Comparison of ENCODE assay signal across 20 mouse cellular contexts in genomic region chr16:23483292-23483691, GRCm38 (mm10). TPM values are rescaled to one million over a fixed set of nuclear protein-coding genes. Genes with fewer than 3 reads are reported as not detected.
DNase-seq lines count a peak whose midpoint lies in the region; ATAC-seq and TF ChIP-seq lines count a peak whose summit lies in the region.
"Had no signal": no experiment of that assay in that cellular context is flagged by ENCODE, and none has a peak within 500 bp of the region (broad histone marks: within the 10 kb centered on the region; RNA-seq: fewer than 3 reads in every experiment).

No protein-coding gene starts in this region.

- H3K9me3 ChIP-seq in liver, embryonic 11.5 days (ENCODE audit: control insufficient read depth, low read length) = no peaks in the 10 kb centered on the region
- no peaks in the 10 kb centered on the region for H3K9me3 ChIP-seq in liver, postnatal 0 days (ENCODE audit: low read length)
- H3K9me3 ChIP-seq: embryonic facial prominence, embryonic 10.5 days; embryonic facial prominence, embryonic 12.5 days; forebrain, embryonic 13.5 days; forebrain, embryonic 15.5 days had no signal

- TF ChIP-seq CTCF in liver, postnatal 0 days (IDR thresholded peaks at IDR 0.05; ENCODE audit: low read depth) = no peak
- no peak for TF ChIP-seq CTCF in lung, adult 2 months (IDR thresholded peaks at IDR 0.05; ENCODE audit: insufficient read depth, low read length)

- no peaks in the 10 kb centered on the region for H3K36me3 ChIP-seq in liver, embryonic 11.5 days (ENCODE audit: control insufficient read depth, insufficient read depth, low read length)
- peaks cover 9% of the 10 kb centered on the region; the same call in 1 of the 2 replicates for H3K36me3 ChIP-seq in liver, postnatal 0 days (replicated peaks; ENCODE audit: insufficient read depth, low read length)
- H3K36me3 ChIP-seq: embryonic facial prominence, embryonic 10.5 days; embryonic facial prominence, embryonic 12.5 days had no signal

- H3K4me3 ChIP-seq in liver, embryonic 11.5 days (ENCODE audit: low read depth, low read length) = no peak overlapping the region
- H3K4me3 ChIP-seq in liver, postnatal 0 days (ENCODE audit: low read depth, low read length) = no peak overlapping the region
- H3K4me3 ChIP-seq in lung, adult 2 months (replicated peaks; ENCODE audit: extremely low read depth, low read depth, low read length) = no peak overlapping the region
- H3K4me3 ChIP-seq: embryonic facial prominence, embryonic 10.5 days; embryonic facial prominence, embryonic 12.5 days; forebrain, embryonic 13.5 days; forebrain, embryonic 15.5 days had no signal

- no peak for TF ChIP-seq POLR2A in lung, adult 2 months (IDR thresholded peaks at IDR 0.05; ENCODE audit: borderline replicate concordance, extremely low read depth, low read depth, low read length)

- no peaks in the 10 kb centered on the region for H3K4me1 ChIP-seq in liver, embryonic 11.5 days (replicated peaks; ENCODE audit: control insufficient read depth, insufficient read depth, low read length)
- H3K4me1 ChIP-seq in liver, postnatal 0 days (ENCODE audit: insufficient read depth) = no peaks in the 10 kb centered on the region
- H3K4me1 ChIP-seq in lung, adult 2 months (ENCODE audit: control insufficient read depth, insufficient read depth, low read length) = no peaks in the 10 kb centered on the region
- H3K4me1 ChIP-seq: embryonic facial prominence, embryonic 10.5 days; embryonic facial prominence, embryonic 12.5 days; forebrain, embryonic 13.5 days; forebrain, embryonic 15.5 days had no signal

- no peak overlapping the region for H3K4me2 ChIP-seq in liver, embryonic 11.5 days
- no peak overlapping the region for H3K4me2 ChIP-seq in liver, postnatal 0 days (ENCODE audit: low read depth, low read length)
- H3K4me2 ChIP-seq: embryonic facial prominence, embryonic 12.5 days; forebrain, embryonic 13.5 days; forebrain, embryonic 15.5 days had no signal

- H3K9ac ChIP-seq in liver, embryonic 11.5 days (ENCODE audit: low read depth, low read length) = no peak overlapping the region
- H3K9ac ChIP-seq in liver, postnatal 0 days (replicated peaks) = no peak overlapping the region
- H3K9ac ChIP-seq: embryonic facial prominence, embryonic 12.5 days; forebrain, embryonic 13.5 days; forebrain, embryonic 15.5 days had no signal

- ATAC-seq in liver, embryonic 11.5 days (replicated peaks; ENCODE audit: low FRiP score) = no peak
- ATAC-seq in liver, postnatal 0 days = no peak
- ATAC-seq: activated CD4-positive, CD25-positive, alpha-beta regulatory T cell, adult 4 months; forebrain, embryonic 13.5 days; forebrain, embryonic 15.5 days had no signal

- 79% methylated on average over 10 of the region's 10 CpGs for WGBS in liver, embryonic 11.5 days
- WGBS in liver, postnatal 0 days (ENCODE audit: insufficient replicate concordance) = 76% methylated on average over 10 of the region's 10 CpGs
- 74% methylated on average over 10 of the region's 10 CpGs for WGBS in lung, adult 2 months

- TF ChIP-seq EP300 in liver, postnatal 0 days (IDR thresholded peaks at IDR 0.05; ENCODE audit: low read depth) = no peak

- H3K27me3 ChIP-seq in liver, embryonic 11.5 days (replicated peaks; ENCODE audit: control insufficient read depth, insufficient read depth, low read length) = no peaks in the 10 kb centered on the region
- H3K27me3 ChIP-seq in liver, postnatal 0 days (ENCODE audit: insufficient read depth, low read length) = no peaks in the 10 kb centered on the region
- H3K27me3 ChIP-seq: forebrain, embryonic 13.5 days; forebrain, embryonic 15.5 days had no signal

- H3K27ac ChIP-seq in liver, embryonic 11.5 days (ENCODE audit: low read depth, low read length) = no peak overlapping the region
- H3K27ac ChIP-seq in liver, postnatal 0 days (ENCODE audit: low read depth) = no peak overlapping the region
- H3K27ac ChIP-seq: embryonic facial prominence, embryonic 10.5 days; embryonic facial prominence, embryonic 12.5 days; forebrain, embryonic 13.5 days; forebrain, embryonic 15.5 days had no signal

- peak; percentile 12 for DNase-seq in liver, embryonic 11.5 days (ENCODE audit: low spot score)
- DNase-seq in liver, postnatal 0 days = no peak
- DNase-seq in lung, postnatal 14 days = peak; percentile 16
- no peak for DNase-seq in lung, adult 2 months
- peak; percentile 10 for DNase-seq in R1 (ENCODE audit: low read depth, low spot score)
- DNase-seq in testis, postnatal 14 days (ENCODE audit: low spot score) = no peak
- DNase-seq: adrenal gland, adult 8-10 months; adrenal gland, postnatal 14 days; adrenal gland, postnatal 36 days; cerebellum, adult 11-12 months; cerebellum, adult 2 months; cerebellum, adult 9-10 months; cerebellum, postnatal 10 days; cerebellum, postnatal 25 days had no signal

RNA-seq across cellular contexts. Expression of gene Rtp4, which starts 36.8 kb away (rescaled TPM):
- 4.2 and 4.6 TPM in 2 replicates for polyA plus RNA-seq in liver, embryonic 11.5 days (2014; fragmentation: Nextera tagmentation; extraction: Ambion mirVana)
- polyA plus RNA-seq in liver, postnatal 0 days (2015; fragmentation: Nextera tagmentation; extraction: Ambion mirVana) = 24.0 and 28.3 TPM in 2 replicates
- polyA plus RNA-seq in lung, adult 2 months (2012; rRNA removed) = 11.5 and 21.3 TPM in 2 replicates

RNA-seq across cellular contexts. Expression of gene Masp1, which starts 37.3 kb away (rescaled TPM):
- polyA plus RNA-seq in liver, embryonic 11.5 days (2014; fragmentation: Nextera tagmentation; extraction: Ambion mirVana) = 21.6 and 23.1 TPM in 2 replicates
- polyA plus RNA-seq in liver, postnatal 0 days (2015; fragmentation: Nextera tagmentation; extraction: Ambion mirVana) = 31.7 and 38.3 TPM in 2 replicates
- 1.6 and 2.2 TPM in 2 replicates for polyA plus RNA-seq in lung, adult 2 months (2012; rRNA removed)
- polyA plus RNA-seq: activated CD4-positive, CD25-positive, alpha-beta regulatory T cell, adult 4 months had no signal

RNA-seq across cellular contexts. Expression of gene Rtp1, which starts 54.4 kb away (rescaled TPM):
- polyA plus RNA-seq in liver, embryonic 11.5 days (2014; fragmentation: Nextera tagmentation; extraction: Ambion mirVana) = not detected in 2 replicates
- not detected in 2 replicates for polyA plus RNA-seq in liver, postnatal 0 days (2015; fragmentation: Nextera tagmentation; extraction: Ambion mirVana)
- polyA plus RNA-seq in lung, adult 2 months (2012; rRNA removed) = not detected in 2 replicates
- polyA plus RNA-seq: activated CD4-positive, CD25-positive, alpha-beta regulatory T cell, adult 4 months; C2C12; embryonic facial prominence, embryonic 10.5 days; forebrain, embryonic 13.5 days had no signal

Comparison
In these comparisons a context has a peak if more than half of its experiments do, and no peak if none do; other contexts are left out.
1. DNase-seq: peak in liver, embryonic 11.5 days (single experiment), lung, postnatal 14 days (single experiment) and R1 (single experiment); none in liver, postnatal 0 days (single experiment), lung, adult 2 months (single experiment) and testis, postnatal 14 days (single experiment).